Mouse (Mus musculus) lung, postnatal 0 days (tissue): ENCODE data around the gene Dnaaf2.

Experiments used
- CTCF ChIP-seq: IDR thresholded peaks from 2 replicates; pipeline ENCODE4 v1.5.1; 2016; ENCODE audit warnings: antibody characterized with exemption, mild to moderate bottlenecking
- EP300 ChIP-seq: IDR thresholded peaks from 2 replicates; pipeline ENCODE4 v1.6.1; 2016; ENCODE audit warnings: antibody characterized with exemption, mild to moderate bottlenecking, control low read depth

DNA sequence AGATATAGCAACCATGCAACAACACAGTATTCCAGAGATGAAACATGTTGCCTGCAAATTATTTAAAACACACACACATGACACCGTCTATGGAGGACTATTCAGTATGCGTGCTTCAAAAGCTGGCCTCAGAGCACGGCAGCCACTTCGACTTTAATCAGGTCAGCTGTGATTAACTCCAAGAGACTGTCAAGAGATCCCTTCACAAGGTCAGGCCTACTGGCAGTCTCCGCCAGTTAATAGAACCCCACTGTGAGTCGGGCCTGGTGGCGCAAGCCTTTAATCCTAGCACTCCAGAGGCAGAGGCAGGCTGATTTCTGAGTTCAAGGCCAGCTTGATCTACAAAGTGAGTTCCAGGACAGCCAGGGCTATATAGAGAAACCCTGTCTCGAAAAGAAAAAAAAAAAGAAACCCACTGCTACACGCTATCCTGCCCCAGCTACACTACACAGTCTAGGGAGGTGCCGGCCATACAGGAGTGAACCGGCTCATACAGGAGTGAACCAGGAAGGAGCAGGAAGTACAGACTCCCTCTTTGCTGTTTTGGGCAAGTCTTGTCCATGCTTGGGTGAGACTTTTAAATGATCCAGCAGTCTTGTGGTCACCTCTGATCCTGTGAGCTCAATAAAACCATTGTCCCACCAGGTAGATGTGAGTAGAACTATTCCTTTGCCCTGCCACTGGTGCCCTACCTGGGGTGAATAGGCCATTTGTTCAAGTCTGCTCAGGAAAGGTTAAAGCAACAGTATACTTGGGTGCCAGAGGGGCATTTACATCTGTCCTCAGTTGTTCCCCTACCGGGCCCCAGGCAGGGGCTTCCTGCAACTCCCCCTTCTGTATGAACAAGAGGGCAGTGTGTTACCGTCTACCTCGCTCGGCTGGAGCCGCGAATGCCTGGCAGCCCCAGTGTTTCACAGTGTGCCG is 12.1 kb upstream of the Dnaaf2 start:
- no peak for TF ChIP-seq CTCF
- no peak for TF ChIP-seq EP300
